Mouse (Mus musculus) layer of hippocampus, adult 2 months (tissue): ENCODE results near the gene Bcl3. TPM values are rescaled to one million over a fixed set of nuclear protein-coding genes. Genes with fewer than 3 reads are reported as not detected.
"Not testable (repeated sequence)": the region's sequence is repeated elsewhere in the genome, so short reads cannot be mapped to it uniquely, and the experiment has no call there.

ENCODE experiments used
- DNase-seq, 2 experiments: peaks; one replicate each; pipeline ENCODE4 v3.0.0; 2022; ENCODE audit warnings: low spot score in 2 of 2
- H3K27ac ChIP-seq: fragments of 200-600 bp; 2 replicates; pipeline ENCODE4 v1.8.1; 2022
- H3K4me3 ChIP-seq: fragments of 200-600 bp; 2 replicates; pipeline ENCODE4 v1.8.1; 2022; ENCODE audit warnings: mild to moderate bottlenecking
- CTCF ChIP-seq: fragments of 200-600 bp; conservative IDR thresholded peaks from 2 replicates; pipeline ENCODE4 v1.8.1; 2022; ENCODE audit warnings: antibody characterized with exemption, mild to moderate bottlenecking, moderate library complexity
- total RNA-seq, 2 experiments: library from RNA; stranded (reverse); gene quantifications; 2 replicates each; pipeline ENCODE4 v1.2.3; 2021

The Bcl3 gene
- total RNA-seq, 2 experiments from 2014 or later = 0.46 to 0.83 TPM

- TF ChIP-seq CTCF = no peak
- no peak for DNase-seq
- Histone ChIP-seq H3K27ac (no peak overlapping the region), H3K4me3 (no peak overlapping the region)
Measured at GRCm38 (mm10) chr7:19813579-19814122, 8.9 kb downstream of the Bcl3 start.

- Histone ChIP-seq H3K27ac (no peak overlapping the region), H3K4me3 (no peak overlapping the region)
- TF ChIP-seq CTCF = no peak
- DNase-seq = no peak
Measured at GRCm38 (mm10) chr7:19813161-19813560, 9.4 kb downstream of the Bcl3 start.

- no peak for DNase-seq
- H3K4me3 ChIP-seq = no peak overlapping the region; the same call in 1 of the 2 replicates
- no peak overlapping the region for H3K27ac ChIP-seq
- TF ChIP-seq CTCF = no peak
Measured at GRCm38 (mm10) chr7:19811114-19811513, 11.5 kb downstream of the Bcl3 start.

GRCm38 (mm10) chr7:19809369-19809768 is 13.2 kb downstream of the Bcl3 start:
- DNase-seq = no peak
- no peak overlapping the region for H3K27ac ChIP-seq
- H3K4me3 ChIP-seq = peak overlapping the region; percentile 20; the same call in 1 of the 2 replicates
- no peak for TF ChIP-seq CTCF

GRCm38 (mm10) chr7:19806356-19806969 is 16.1 kb downstream of the Bcl3 start:
- Histone ChIP-seq H3K27ac (no peak overlapping the region), H3K4me3 (no peak overlapping the region)
- TF ChIP-seq CTCF = no peak
- DNase-seq = no peak

- peak; percentile 36 to 82 for DNase-seq
- no peak overlapping the region for H3K4me3 ChIP-seq
- peak; percentile 77 for TF ChIP-seq CTCF
- no peak overlapping the region for H3K27ac ChIP-seq
Measured at GRCm38 (mm10) chr7:19802995-19803394, 19.6 kb downstream of the Bcl3 start.

GRCm38 (mm10) chr7:19800764-19801163 is 21.8 kb downstream of the Bcl3 start:
- DNase-seq = peak in 1 of 2 experiments; percentile 23
- peak; percentile 82 for TF ChIP-seq CTCF
- no peak overlapping the region for H3K4me3 ChIP-seq
- no peak overlapping the region for H3K27ac ChIP-seq

GRCm38 (mm10) chr7:19796697-19797588 is 25.6 kb downstream of the Bcl3 start, which contains the start of gene Cblc:
Gene Cblc (minus strand): TSS chr7:19796809.
- DNase-seq = peak; percentile 26 to 60
- TF ChIP-seq CTCF = peak; percentile 89
- H3K4me3 ChIP-seq = no peak within 1 kb of the TSS

GRCm38 (mm10) chr7:19796254-19796653 is 26.3 kb downstream of the Bcl3 start:
- no peak overlapping the region for H3K27ac ChIP-seq
- H3K4me3 ChIP-seq = no peak overlapping the region
- no peak for TF ChIP-seq CTCF
- DNase-seq = no peak

More at GRCm38 (mm10) chr7:19796697-19797588, 25.6 kb downstream of the Bcl3 start, which contains the start of gene Cblc:
- no peak within 1 kb of the TSS for H3K27ac ChIP-seq

- no peak for DNase-seq
- no peak for TF ChIP-seq CTCF
- H3K4me3 ChIP-seq = no peak overlapping the region
- no peak overlapping the region for H3K27ac ChIP-seq
Measured at GRCm38 (mm10) chr7:19795236-19795635, 27.3 kb downstream of the Bcl3 start.

- no peak for DNase-seq
- Histone ChIP-seq H3K4me3 (no peak overlapping the region), H3K27ac (no peak overlapping the region)
- no peak for TF ChIP-seq CTCF
Measured at GRCm38 (mm10) chr7:19792701-19793630, 29.6 kb downstream of the Bcl3 start.

- not testable (repeated sequence) for H3K4me3 ChIP-seq, H3K27ac ChIP-seq, DNase-seq
Measured at GRCm38 (mm10) chr7:19791504-19791903, 31.1 kb downstream of the Bcl3 start.

- peak; percentile 99 for TF ChIP-seq CTCF
- Histone ChIP-seq H3K4me3 (peak overlapping the region; percentile 49), H3K27ac (no peak overlapping the region)
- peak; percentile 74 to 96 for DNase-seq
Measured at GRCm38 (mm10) chr7:19789904-19790347, 32.6 kb downstream of the Bcl3 start.
